Mouse (Mus musculus) T-helper 17 cell (primary cell): Measurements from ENCODE around the gene Terf2ip.

Experiments
- in situ Hi-C, 2 experiments: fragments of 300-600 bp; cut with MboI, MseI; formaldehyde crosslinking; loops; 1 replicate in 1 of 2; 2 replicates in 1 of 2; pipeline ENCODE4 v1.15.1; 2025; ENCODE audit warnings: high pct_unique_total_duplicates in 2 of 2

Terf2ip gene

GRCm38 (mm10) chr8:112010997-112011815, at the start of gene Terf2ip, which contains the start of gene Kars:
Terf2ip (plus strand) TSS chr8:112011398.
Kars (minus strand) TSS chr8:112011323.
- in situ Hi-C loops, result no loop called here

- in situ Hi-C loops, result loop anchor here (10.0 kb wide), 2 partner anchors 1188 to 1448 kb away; no protein-coding TSS in a partner anchor
Observed at GRCm38 (mm10) chr8:111962589-111962988, 48.6 kb upstream of the Terf2ip start.

- in situ Hi-C loops, result loop anchor here (10.0 kb wide), 2 partner anchors 1188 to 1448 kb away; no protein-coding TSS in a partner anchor
Observed at GRCm38 (mm10) chr8:111963091-111963490, 48.1 kb upstream of the Terf2ip start.

GRCm38 (mm10) chr8:111963546-111963945, 47.7 kb upstream of the Terf2ip start:
- in situ Hi-C loops, result loop anchor here (10.0 kb wide), 2 partner anchors 1189 to 1449 kb away; no protein-coding TSS in a partner anchor

- in situ Hi-C loops, result loop anchor here (10.0 kb wide), 2 partner anchors 1190 to 1450 kb away; no protein-coding TSS in a partner anchor
Observed at GRCm38 (mm10) chr8:111964351-111964750, 46.8 kb upstream of the Terf2ip start.

GRCm38 (mm10) chr8:111964849-111965561, 46.2 kb upstream of the Terf2ip start:
- in situ Hi-C loops, result loop anchor here (10.0 kb wide), 2 partner anchors 1190 to 1450 kb away; no protein-coding TSS in a partner anchor

GRCm38 (mm10) chr8:111967246-111967870, 43.8 kb upstream of the Terf2ip start:
- in situ Hi-C loops, result loop anchor here (10.0 kb wide), 2 partner anchors 1193 to 1453 kb away; no protein-coding TSS in a partner anchor

- in situ Hi-C loops, result loop anchor here (10.0 kb wide), 2 partner anchors 1194 to 1454 kb away; no protein-coding TSS in a partner anchor
Observed at GRCm38 (mm10) chr8:111968541-111968940, 42.7 kb upstream of the Terf2ip start.

GRCm38 (mm10) chr8:111968991-111969390, 42.2 kb upstream of the Terf2ip start:
- in situ Hi-C loops, result loop anchor here (10.0 kb wide), 2 partner anchors 1194 to 1454 kb away; no protein-coding TSS in a partner anchor

GRCm38 (mm10) chr8:111974138-111974537, 37.1 kb upstream of the Terf2ip start:
- in situ Hi-C loops, result no loop called here

- in situ Hi-C loops, result no loop called here
Observed at GRCm38 (mm10) chr8:111975706-111976105, 35.5 kb upstream of the Terf2ip start.

- in situ Hi-C loops, result no loop called here
Observed at GRCm38 (mm10) chr8:111976326-111976725, 34.9 kb upstream of the Terf2ip start.

GRCm38 (mm10) chr8:111978147-111978546, 33.1 kb upstream of the Terf2ip start:
- in situ Hi-C loops, result no loop called here

GRCm38 (mm10) chr8:111982116-111982515, 29.1 kb upstream of the Terf2ip start:
- in situ Hi-C loops, result loop anchor here in 1 of 2 experiments (5.0 kb wide), 1 partner anchor 35 kb away; no protein-coding TSS in a partner anchor

GRCm38 (mm10) chr8:111984511-111984910, 26.7 kb upstream of the Terf2ip start:
- in situ Hi-C loops, result loop anchor here in 1 of 2 experiments (5.0 kb wide), 1 partner anchor 37 kb away; no protein-coding TSS in a partner anchor

- in situ Hi-C loops, result no loop called here
Observed at GRCm38 (mm10) chr8:111989911-111990310, 21.3 kb upstream of the Terf2ip start.

GRCm38 (mm10) chr8:111991278-111991677, 19.9 kb upstream of the Terf2ip start:
- in situ Hi-C loops, result no loop called here

GRCm38 (mm10) chr8:111992013-111992702, 19.0 kb upstream of the Terf2ip start, which contains the start of gene Adat1:
Adat1 (minus strand) TSS chr8:111992302.
- in situ Hi-C loops, result no loop called here

GRCm38 (mm10) chr8:111992703-111993039, 18.5 kb upstream of the Terf2ip start:
- in situ Hi-C loops, result no loop called here

- in situ Hi-C loops, result loop anchor here in 1 of 2 experiments (5.0 kb wide), 1 partner anchor 477 kb away; no protein-coding TSS in a partner anchor
Observed at GRCm38 (mm10) chr8:112004754-112005153, 6.4 kb upstream of the Terf2ip start.

GRCm38 (mm10) chr8:112005601-112006000, 5.6 kb upstream of the Terf2ip start:
- in situ Hi-C loops, result no loop called here
